Mouse (Mus musculus) mature B cell (primary cell): ENCODE data around the gene Wdr20.
"Not testable (repeated sequence)": the region's sequence is repeated elsewhere in the genome, so short reads cannot be mapped to it uniquely, and the experiment has no call there.

Source experiments
- in situ Hi-C: fragments of 300-500 bp; cut with MboI; formaldehyde crosslinking; loops from 2 replicates; pipeline ENCODE4 v1.14.3; 2019

Wdr20 gene

GRCm38 (mm10) chr12:110711270-110711669 lies 26.5 kb upstream of the Wdr20 start:
- in situ Hi-C loops: no loop called here

GRCm38 (mm10) chr12:110713784-110714183 lies 24.0 kb upstream of the Wdr20 start:
- in situ Hi-C loops: no loop called here

GRCm38 (mm10) chr12:110714215-110714614 lies 23.5 kb upstream of the Wdr20 start:
- in situ Hi-C loops: no loop called here

- in situ Hi-C loops: no loop called here
These were observed 21.7 kb upstream of the Wdr20 start for GRCm38 (mm10) chr12:110716004-110716403.

GRCm38 (mm10) chr12:110725051-110725450 lies 12.7 kb upstream of the Wdr20 start:
- in situ Hi-C loops: no loop called here

GRCm38 (mm10) chr12:110725489-110725888 lies 12.3 kb upstream of the Wdr20 start:
- in situ Hi-C loops: no loop called here

- in situ Hi-C loops: no loop called here
These were observed 11.3 kb upstream of the Wdr20 start for GRCm38 (mm10) chr12:110726428-110726827.

GRCm38 (mm10) chr12:110733254-110733653 lies 4.5 kb upstream of the Wdr20 start:
- in situ Hi-C loops: not testable (repeated sequence)

- in situ Hi-C loops: no loop called here
These were observed 1.1 kb upstream of the Wdr20 start for GRCm38 (mm10) chr12:110736641-110737040.

GRCm38 (mm10) chr12:110738158-110738921 lies 596 bp downstream of the Wdr20 start:
- in situ Hi-C loops: no loop called here

GRCm38 (mm10) chr12:110750770-110751439 lies 13.2 kb downstream of the Wdr20 start:
- in situ Hi-C loops: no loop called here

- in situ Hi-C loops: no loop called here
These were observed 15.0 kb downstream of the Wdr20 start for GRCm38 (mm10) chr12:110752703-110753102.

- in situ Hi-C loops: no loop called here
These were observed 16.2 kb downstream of the Wdr20 start for GRCm38 (mm10) chr12:110753976-110754375.

GRCm38 (mm10) chr12:110757161-110757560 lies 19.4 kb downstream of the Wdr20 start:
- in situ Hi-C loops: no loop called here

GRCm38 (mm10) chr12:110758932-110759331 lies 21.2 kb downstream of the Wdr20 start:
- in situ Hi-C loops: no loop called here

- in situ Hi-C loops: no loop called here
These were observed 24.6 kb downstream of the Wdr20 start for GRCm38 (mm10) chr12:110762321-110762720.

GRCm38 (mm10) chr12:110764531-110764930 lies 26.8 kb downstream of the Wdr20 start:
- in situ Hi-C loops: no loop called here

- in situ Hi-C loops: no loop called here
These were observed 30.8 kb downstream of the Wdr20 start for GRCm38 (mm10) chr12:110768562-110768961.

GRCm38 (mm10) chr12:110769660-110770297 lies 32.0 kb downstream of the Wdr20 start:
- in situ Hi-C loops: no loop called here

GRCm38 (mm10) chr12:110770479-110771247 lies 32.9 kb downstream of the Wdr20 start:
- in situ Hi-C loops: no loop called here

- in situ Hi-C loops: no loop called here
These were observed 34.2 kb downstream of the Wdr20 start for GRCm38 (mm10) chr12:110771961-110772360.
